Mouse (Mus musculus): ENCODE results near the gene Aknad1. TPM values are rescaled to one million over a fixed set of nuclear protein-coding genes. Genes with fewer than 3 reads are reported as not detected.
A peak's percentile ranks its signal among the peaks of the same experiment; 100 is the strongest.

The Aknad1 gene
- total and polyA plus RNA-seq, 3 experiments, result not detected

DNA sequence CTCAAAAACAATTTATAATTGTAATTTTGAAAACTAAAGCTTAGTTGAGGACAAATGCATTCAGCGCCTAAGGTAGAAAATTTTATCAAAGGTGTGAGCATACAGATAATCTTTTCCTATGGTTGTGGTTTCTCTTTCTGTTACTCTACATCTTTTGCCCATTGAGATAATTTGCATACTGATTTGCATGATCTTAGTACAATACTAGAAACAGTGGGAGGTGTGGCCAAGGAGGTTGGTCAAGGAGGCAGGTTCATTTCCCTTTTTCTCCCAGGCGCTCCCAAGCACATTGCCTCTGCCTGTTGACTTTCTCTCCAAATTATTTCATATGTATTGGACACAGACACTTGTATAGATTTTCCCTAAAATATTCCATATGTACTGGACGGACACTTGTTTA, 1.7 kb upstream of the Aknad1 start:
- in situ Hi-C loops (cut with MboI; ENCODE audit: low pct_ligation_motif_present, low pct_unique_long_range_greater_than_20kb, low sequenced_read_pairs), result no loop called here

DNA sequence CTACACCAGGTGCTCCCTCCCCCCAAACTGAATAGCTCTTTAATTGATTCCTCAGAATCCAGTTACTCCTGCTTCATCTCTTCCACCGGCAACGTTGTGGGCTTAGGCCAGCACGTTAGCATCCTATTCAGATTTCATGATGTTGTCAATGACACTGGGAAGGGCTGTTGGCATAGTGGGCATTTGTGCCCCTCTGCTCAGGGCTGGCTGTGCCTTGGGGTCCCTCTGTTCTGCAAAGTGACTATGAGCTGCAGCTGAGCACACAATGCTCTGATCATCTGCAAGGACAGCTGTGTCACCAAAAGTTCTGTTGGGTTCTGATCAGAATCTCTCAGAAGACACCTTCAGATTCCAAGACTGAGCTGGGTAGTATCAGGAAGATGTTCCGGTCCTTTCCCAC, 4.6 kb downstream of the Aknad1 start:
- Histone ChIP-seq H3K4me3 (replicated peaks in 1 of 3; ENCODE audit: low read depth in 2 of 3, low read length in 2 of 3, poor library complexity in 1 of 3) (no peak overlapping the region), H3K36me3 (replicated peaks in 1 of 2; ENCODE audit: control insufficient read depth in 1 of 2, insufficient read depth in 1 of 2, low read length in 1 of 2) (no peaks in the 10 kb centered on the region), H3K4me1 (ENCODE audit: control insufficient read depth in 1 of 2, insufficient read depth in 2 of 2) (peaks cover 1 to 3% of the 10 kb centered on the region in 2 experiments; a peak in 2 of 4 replicates), H3K27ac (ENCODE audit: insufficient read depth, low read depth) (no peak overlapping the region), H3K9ac (ENCODE audit: insufficient read depth, low read depth) (no peak overlapping the region), H3K9me3 (replicated peaks; ENCODE audit: low read length) (no peaks in the 10 kb centered on the region), H3K79me2 (replicated peaks; ENCODE audit: control insufficient read depth, extremely low read depth, insufficient read depth, poor library complexity, severe bottlenecking) (no peaks in the 10 kb centered on the region), H3K4me2 (ENCODE audit: insufficient read depth, low read depth, poor library complexity, severe bottlenecking) (no peak overlapping the region), H3K27me3 (replicated peaks) (peaks cover 19% of the 10 kb centered on the region)
- TF ChIP-seq ZMIZ1 (IDR thresholded peaks at IDR 0.05; ENCODE audit: low read depth, low read length), result no peak
- dilution Hi-C loops (cut with MboI; ENCODE audit: extremely low pct_ligation_motif_present, extremely low pct_unique_long_range_greater_than_20kb, low sequenced_read_pairs), result no loop called here
- in situ Hi-C loops (cut with MboI; ENCODE audit: low pct_ligation_motif_present, low pct_unique_long_range_greater_than_20kb, low sequenced_read_pairs), result no loop called here
- DNase-seq (ENCODE audit: extremely low read depth), result no peak

More for the DNA sequence above, 1.7 kb upstream of the Aknad1 start:
- H3K9ac ChIP-seq (ENCODE audit: insufficient read depth, low read depth), result no peak overlapping the region
- peaks cover 2% of the 10 kb centered on the region for H3K9me3 ChIP-seq (replicated peaks; ENCODE audit: low read length)
- peak overlapping the region; percentile 40; the same call in 1 of the 2 replicates for H3K4me2 ChIP-seq (ENCODE audit: insufficient read depth, low read depth, poor library complexity, severe bottlenecking)
- H3K27ac ChIP-seq (ENCODE audit: insufficient read depth, low read depth), result no peak overlapping the region
- TF ChIP-seq KAT2A (IDR thresholded peaks at IDR 0.05; ENCODE audit: insufficient replicate concordance, low read length) (no peak), EP300 (IDR thresholded peaks at IDR 0.05; ENCODE audit: low read length) (peak; percentile 74), MXI1 (IDR thresholded peaks at IDR 0.05; ENCODE audit: low read depth, low read length) (no peak), SIN3A (IDR thresholded peaks at IDR 0.05; ENCODE audit: low read length) (no peak), TCF12 (IDR thresholded peaks at IDR 0.05; ENCODE audit: low read depth, low read length) (no peak), NELFE (IDR thresholded peaks at IDR 0.05; ENCODE audit: low read depth, low read length) (no peak), MYC (IDR thresholded peaks at IDR 0.05; ENCODE audit: low read depth, low read length) (peak; percentile 53; the same call in 1 of the 2 replicates), ETS1 (conservative IDR thresholded peaks at IDR 0.05; ENCODE audit: low read depth, low read length) (peak; percentile 14; the same call in 1 of the 2 replicates), CHD2 (IDR thresholded peaks at IDR 0.05; ENCODE audit: low read length) (no peak), NRF1 (IDR thresholded peaks at IDR 0.05; ENCODE audit: low read depth, low read length) (no peak), JUN (IDR thresholded peaks at IDR 0.05; ENCODE audit: insufficient read depth, low read depth, low read length) (peak; percentile 64; the same call in 1 of the 2 replicates), CHD1 (IDR thresholded peaks at IDR 0.05; ENCODE audit: low read depth, low read length) (no peak)
- peaks cover 6 to 27% of the 10 kb centered on the region in 2 experiments for H3K4me1 ChIP-seq (ENCODE audit: control insufficient read depth in 1 of 2, insufficient read depth in 2 of 2)
- dilution Hi-C loops (cut with MboI; ENCODE audit: extremely low pct_ligation_motif_present, extremely low pct_unique_long_range_greater_than_20kb, low sequenced_read_pairs), result no loop called here
- peak; percentile 70 for DNase-seq (ENCODE audit: extremely low read depth)
- H3K27me3 ChIP-seq (replicated peaks), result peaks cover 14% of the 10 kb centered on the region
- no peaks in the 10 kb centered on the region for H3K36me3 ChIP-seq (replicated peaks in 1 of 2; ENCODE audit: control insufficient read depth in 1 of 2, insufficient read depth in 1 of 2, low read length in 1 of 2)
- no peaks in the 10 kb centered on the region for H3K79me2 ChIP-seq (replicated peaks; ENCODE audit: control insufficient read depth, extremely low read depth, insufficient read depth, poor library complexity, severe bottlenecking)
- H3K4me3 ChIP-seq (replicated peaks in 1 of 3; ENCODE audit: low read depth in 2 of 3, low read length in 2 of 3, poor library complexity in 1 of 3), result no peak overlapping the region

DNA sequence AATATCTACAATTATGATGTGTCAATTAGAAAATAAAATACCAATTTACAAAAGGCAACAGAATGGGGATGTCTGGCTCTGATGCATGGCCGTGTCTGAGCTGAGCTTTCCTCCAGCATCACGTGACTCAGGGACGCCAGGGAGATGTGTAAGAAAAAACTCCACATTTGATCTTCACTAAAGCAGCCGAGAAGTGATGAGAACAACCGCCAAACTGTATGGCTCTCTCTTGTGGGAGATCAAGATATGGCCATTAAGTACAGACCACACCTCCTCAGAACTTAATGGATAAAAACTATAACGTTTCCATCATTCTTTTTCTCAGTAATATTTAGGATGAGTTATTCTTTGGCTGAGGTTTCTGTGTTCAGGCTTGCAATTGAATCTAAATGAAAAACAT, 11.6 kb downstream of the Aknad1 start:
- Histone ChIP-seq H3K27ac (ENCODE audit: insufficient read depth, low read depth) (no peak overlapping the region), H3K9me3 (replicated peaks; ENCODE audit: low read length) (no peaks in the 10 kb centered on the region), H3K9ac (ENCODE audit: insufficient read depth, low read depth) (no peak overlapping the region)

More for the DNA sequence above, 11.6 kb downstream of the Aknad1 start:
- Histone ChIP-seq H3K36me3 (replicated peaks in 1 of 2; ENCODE audit: control insufficient read depth in 1 of 2, insufficient read depth in 1 of 2, low read length in 1 of 2) (no peaks in the 10 kb centered on the region), H3K79me2 (replicated peaks; ENCODE audit: control insufficient read depth, extremely low read depth, insufficient read depth, poor library complexity, severe bottlenecking) (no peaks in the 10 kb centered on the region), H3K4me2 (ENCODE audit: insufficient read depth, low read depth, poor library complexity, severe bottlenecking) (no peak overlapping the region), H3K27me3 (replicated peaks) (no peaks in the 10 kb centered on the region), H3K4me1 (ENCODE audit: control insufficient read depth in 1 of 2, insufficient read depth in 2 of 2) (0 out of 4 replicates have a peak, but pooled peaks cover 0 to 2% of the 10 kb centered on the region in 2 experiments), H3K4me3 (replicated peaks in 1 of 3; ENCODE audit: low read depth in 2 of 3, low read length in 2 of 3, poor library complexity in 1 of 3) (no peak overlapping the region)
- no peak for TF ChIP-seq CHD1 (IDR thresholded peaks at IDR 0.05; ENCODE audit: low read depth, low read length)
- TF ChIP-seq RCOR1 (conservative IDR thresholded peaks at IDR 0.05; ENCODE audit: low read depth, low read length), result no peak
- no peak for TF ChIP-seq BHLHE40 (IDR thresholded peaks at IDR 0.05; ENCODE audit: low read depth, low read length)
- no peak for TF ChIP-seq JUND (conservative IDR thresholded peaks at IDR 0.05; ENCODE audit: low read depth, low read length)
- no peak; the same call in 1 of the 2 replicates for TF ChIP-seq USF2 (conservative IDR thresholded peaks at IDR 0.05; ENCODE audit: low read depth, low read length)
- TF ChIP-seq USF1 (IDR thresholded peaks at IDR 0.05; ENCODE audit: low read depth, low read length), result no peak; the same call in 1 of the 2 replicates
- in situ Hi-C loops (cut with MboI; ENCODE audit: low pct_ligation_motif_present, low pct_unique_long_range_greater_than_20kb, low sequenced_read_pairs) (no loop called here), dilution Hi-C loops (cut with MboI; ENCODE audit: extremely low pct_ligation_motif_present, extremely low pct_unique_long_range_greater_than_20kb, low sequenced_read_pairs) (no loop called here)
- DNase-seq (ENCODE audit: extremely low read depth), result no peak
